Mouse (Mus musculus) fat pad, adult 2 months (tissue): ENCODE results near the gene Cldn19.

ENCODE experiments used
- DNase-seq: peaks from one replicate; pipeline ENCODE4 v3.0.0-alpha.2; 2011; ENCODE audit warnings: low read depth, low spot score; ENCODE audit errors: extremely low read depth

Gene Cldn19

DNA sequence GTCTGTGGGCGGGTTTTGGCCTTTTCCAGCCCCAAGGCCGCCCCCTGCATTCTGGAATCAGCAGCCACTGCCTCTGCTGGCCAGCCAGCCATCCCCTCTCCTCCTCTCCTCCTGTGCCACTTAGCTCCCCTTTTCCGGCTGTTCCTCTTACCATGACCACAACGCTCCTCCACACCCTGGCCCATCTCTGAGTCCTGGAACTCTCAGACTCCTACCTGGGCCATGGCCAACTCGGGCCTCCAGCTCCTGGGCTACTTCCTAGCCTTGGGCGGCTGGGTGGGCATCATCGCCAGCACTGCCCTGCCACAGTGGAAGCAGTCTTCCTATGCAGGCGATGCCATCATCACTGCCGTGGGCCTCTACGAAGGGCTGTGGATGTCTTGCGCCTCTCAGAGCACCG is at the start of gene Cldn19:
Cldn19 (plus strand) TSS at position 64 of the 400 bp plus-strand sequence.
- DNase-seq, result no peak

DNA sequence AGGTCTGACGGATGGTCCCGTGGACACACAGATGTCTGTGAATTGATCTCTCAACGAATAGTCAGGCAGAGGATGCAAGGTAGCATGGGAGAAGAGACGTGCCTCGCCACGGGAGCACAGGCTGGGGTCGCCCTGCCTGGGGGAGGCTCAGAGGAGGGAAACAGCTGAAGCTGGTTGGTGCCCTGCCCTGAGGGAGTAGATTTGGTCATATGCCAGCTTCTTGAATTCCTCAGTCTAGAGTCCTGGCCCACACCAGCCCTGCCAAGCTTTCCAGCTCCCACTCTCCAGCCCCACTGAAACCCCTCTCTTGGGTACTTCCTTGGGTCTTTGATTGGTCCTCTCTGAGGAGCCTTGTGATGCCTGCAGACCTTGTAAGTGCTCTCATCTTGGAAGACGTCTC is 38.5 kb upstream of the Cldn19 start:
- DNase-seq, result no peak

DNA sequence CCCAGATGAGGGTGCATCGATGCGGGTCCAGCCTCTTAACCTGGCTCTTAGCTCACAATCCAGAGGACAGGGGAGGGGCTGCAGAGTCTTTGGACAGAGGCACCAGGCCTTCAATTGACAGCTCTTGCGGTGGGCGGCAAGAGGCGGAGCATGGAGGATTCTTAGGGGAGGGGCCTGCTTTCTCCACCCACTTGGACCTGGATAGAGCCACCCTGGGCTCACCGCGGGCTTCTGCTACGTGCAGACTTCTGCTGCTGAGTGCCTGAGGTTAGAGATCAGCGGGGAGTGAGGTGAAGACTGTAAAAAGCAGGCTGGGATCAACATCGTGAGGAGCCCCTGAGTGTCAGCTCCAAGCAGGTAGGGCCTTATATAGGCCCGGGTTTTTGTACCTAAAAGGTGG is 37.0 kb upstream of the Cldn19 start, which contains the start of gene Tmem269:
Tmem269 (minus strand) TSS at position 49 of the 400 bp plus-strand sequence.
- DNase-seq, result no peak

DNA sequence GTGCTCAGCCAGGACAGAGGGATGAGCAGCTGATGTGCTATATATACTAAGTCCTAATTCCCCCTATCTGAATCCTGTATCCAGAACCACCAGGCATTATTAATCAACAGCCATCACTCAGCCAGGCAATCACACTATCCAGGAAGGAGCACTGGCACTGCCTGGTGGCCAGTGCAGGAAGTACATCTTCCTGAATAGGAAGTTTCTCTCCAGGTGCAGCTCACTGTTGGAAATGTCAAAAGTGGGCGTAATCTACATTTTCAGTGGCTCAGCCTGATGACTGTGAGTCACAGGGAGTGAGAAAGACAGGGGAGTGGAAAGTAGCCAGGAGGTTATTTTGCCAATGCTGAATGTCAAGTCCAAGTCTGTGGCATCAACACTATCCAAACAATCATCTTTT is 31.5 kb upstream of the Cldn19 start:
- DNase-seq, result no peak

DNA sequence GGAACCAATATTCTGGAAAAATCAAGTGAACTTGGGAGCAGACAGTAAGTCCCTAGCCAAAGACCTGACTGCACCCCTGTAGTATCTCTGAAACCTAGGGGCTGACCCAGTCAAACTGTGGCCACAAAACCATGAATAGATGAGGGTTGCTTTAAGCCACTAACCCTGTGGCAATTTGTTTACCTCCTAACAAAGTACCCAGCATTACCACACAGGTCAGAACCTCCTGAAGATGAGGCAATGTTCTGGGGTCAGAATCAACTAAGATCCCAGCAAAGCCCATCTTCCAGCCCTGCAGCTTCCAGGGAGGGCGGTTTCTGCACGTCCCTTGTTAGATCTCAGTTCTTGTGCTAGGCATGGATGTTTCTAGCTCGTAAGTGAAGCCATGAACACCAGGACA is 30.7 kb upstream of the Cldn19 start:
- no peak for DNase-seq

DNA sequence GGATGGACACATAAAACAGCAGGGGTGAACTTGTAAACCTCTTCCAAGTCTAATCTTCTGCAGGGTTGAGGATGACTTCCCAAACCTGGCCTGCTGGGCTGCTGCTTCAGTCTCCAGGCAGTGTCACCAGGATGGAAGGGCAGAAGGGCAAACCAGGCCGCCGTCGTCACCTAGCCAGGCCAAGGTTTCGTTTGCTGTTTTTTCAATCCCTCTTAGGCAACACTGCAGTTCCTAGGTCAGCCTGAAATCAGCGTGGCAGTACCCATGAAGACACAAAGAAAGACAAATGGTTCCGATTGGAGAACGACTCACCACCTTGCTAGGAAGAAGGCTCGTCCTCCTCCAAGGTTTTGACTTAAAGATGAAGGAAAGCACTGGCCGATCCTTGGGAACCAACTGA is 29.5 kb upstream of the Cldn19 start:
- DNase-seq, result no peak

DNA sequence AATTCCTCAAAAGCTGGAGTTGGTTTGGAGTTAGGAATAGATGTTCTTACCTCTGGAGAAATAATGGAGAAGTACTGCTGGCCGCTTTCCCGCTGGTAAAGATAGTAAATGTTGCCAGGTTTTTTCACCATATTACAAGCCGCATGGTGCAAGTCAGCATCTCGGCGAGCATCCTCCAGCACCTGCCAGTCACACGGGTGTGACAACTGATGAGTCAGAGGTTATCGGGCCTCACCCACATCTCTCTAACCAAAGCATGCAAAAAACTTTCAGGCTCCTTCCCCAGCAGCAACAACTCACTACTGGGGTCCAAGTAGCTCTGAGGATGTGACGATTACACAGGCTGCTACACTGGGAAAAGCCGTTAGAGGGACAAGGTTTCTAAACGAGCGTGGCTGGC is 28.5 kb upstream of the Cldn19 start:
- DNase-seq, result no peak

DNA sequence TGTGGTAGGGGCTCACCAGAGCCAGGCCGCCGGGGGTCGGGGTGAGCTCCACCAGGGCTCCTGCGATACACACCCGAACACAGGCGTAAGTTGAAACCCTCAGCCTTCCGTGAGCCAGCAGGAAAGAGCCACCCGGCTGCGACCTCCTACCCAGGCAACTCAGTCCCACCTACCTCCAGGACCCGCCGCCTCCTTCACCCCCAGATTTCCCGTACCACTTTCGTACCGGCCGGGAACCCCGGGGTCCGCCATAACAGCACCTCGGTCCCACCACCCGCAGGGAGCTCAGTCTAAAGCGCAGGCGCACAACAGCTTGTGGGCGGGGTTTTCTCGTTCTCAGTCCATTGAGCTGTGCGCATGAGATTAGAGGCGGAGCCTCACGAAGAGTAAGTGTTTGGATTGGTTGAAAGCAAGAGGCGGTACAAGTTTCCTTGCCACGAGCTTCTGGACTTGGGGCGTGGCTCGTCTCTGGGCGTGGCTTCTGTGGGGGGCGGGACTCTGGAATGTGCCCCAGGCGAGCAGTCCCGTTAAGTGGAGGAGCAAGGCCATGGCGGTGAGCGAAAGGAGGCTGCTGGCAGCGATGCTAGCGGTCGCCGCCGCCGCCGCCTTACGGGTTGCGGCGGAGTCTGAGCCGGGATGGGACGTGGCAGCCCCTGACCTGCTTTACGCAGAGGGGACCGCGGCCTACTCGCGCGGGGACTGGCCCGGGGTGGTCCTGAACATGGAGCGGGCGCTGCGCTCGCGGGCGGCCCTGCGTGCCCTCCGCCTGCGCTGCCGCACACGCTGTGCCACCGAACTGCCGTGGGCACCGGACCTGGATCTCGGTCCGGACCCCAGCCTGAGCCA is 22.6 kb upstream of the Cldn19 start, which contains the start of the genes AU022252 and P3h1:
AU022252 (minus strand) TSS at position 303 of the 846 bp plus-strand sequence.
P3h1 (plus strand) TSS at position 506 of the 846 bp plus-strand sequence.
- peak; percentile 83 for DNase-seq

DNA sequence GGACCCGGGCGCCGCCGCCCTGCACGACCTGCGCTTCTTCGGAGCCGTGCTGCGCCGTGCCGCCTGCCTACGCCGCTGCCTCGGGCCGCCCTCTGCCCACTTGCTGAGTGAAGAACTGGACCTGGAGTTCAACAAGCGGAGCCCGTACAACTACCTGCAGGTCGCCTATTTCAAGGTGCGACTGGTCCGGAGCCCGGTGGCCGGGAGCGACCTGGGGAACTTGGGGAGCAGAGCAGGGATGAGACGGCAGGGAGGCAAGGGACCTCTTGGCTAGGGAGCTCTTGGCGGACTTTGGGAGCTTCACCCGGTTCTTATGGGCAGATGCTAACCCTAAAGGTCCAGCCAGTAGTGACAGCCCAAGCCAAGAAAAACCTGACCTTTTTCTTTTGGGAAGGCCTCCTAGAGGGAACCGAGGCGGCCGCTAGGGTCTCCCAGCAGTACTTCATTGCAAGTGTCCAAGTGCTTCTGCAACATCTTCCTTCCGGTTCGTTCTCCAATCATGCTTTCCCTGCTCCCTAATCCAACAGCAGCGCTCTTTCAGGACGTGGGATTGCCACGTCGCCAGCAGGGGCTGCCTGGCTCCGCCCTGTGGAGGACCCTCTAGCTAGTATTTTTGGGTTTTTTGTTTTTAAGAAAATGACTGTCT is 21.8 kb upstream of the Cldn19 start:
- no peak for DNase-seq

DNA sequence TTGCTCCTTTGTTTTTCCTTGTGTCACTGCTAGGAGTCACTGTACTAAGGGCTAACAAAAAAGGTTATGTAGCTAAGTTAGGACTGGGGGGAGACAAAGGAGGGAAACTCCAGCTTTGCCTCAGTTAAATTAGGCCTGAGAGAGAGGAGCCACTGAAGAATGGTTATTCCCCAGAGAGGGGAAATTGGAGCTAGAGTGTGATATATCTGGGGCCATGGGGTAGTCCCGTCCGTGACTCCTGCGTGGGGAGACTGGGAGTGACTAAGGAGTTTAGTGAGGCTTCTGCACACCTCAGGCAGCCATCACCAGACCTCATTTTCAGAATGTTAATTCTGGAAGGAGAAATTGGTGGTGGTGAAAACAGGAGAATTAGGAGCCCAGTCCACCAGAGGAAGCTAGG is 20.9 kb upstream of the Cldn19 start:
- DNase-seq, result no peak

DNA sequence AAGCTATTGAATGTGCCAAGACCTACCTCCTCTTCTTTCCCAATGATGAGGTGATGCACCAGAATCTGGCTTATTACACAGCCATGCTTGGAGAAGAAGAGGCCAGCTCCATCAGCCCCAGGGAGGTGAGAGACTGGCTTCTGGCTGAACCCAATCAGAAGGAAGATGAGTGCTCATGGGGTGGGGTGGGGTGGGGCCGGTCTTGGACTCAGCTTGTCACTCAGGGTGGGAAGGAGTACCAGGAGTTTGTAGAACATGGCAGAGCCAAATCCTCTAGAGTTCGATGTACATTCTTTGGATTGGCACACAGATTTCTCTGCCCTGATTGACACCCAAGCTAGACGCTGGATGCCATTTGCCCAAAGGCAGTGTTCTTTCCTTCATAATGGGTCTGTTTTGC is 16.6 kb upstream of the Cldn19 start:
- DNase-seq, result no peak

DNA sequence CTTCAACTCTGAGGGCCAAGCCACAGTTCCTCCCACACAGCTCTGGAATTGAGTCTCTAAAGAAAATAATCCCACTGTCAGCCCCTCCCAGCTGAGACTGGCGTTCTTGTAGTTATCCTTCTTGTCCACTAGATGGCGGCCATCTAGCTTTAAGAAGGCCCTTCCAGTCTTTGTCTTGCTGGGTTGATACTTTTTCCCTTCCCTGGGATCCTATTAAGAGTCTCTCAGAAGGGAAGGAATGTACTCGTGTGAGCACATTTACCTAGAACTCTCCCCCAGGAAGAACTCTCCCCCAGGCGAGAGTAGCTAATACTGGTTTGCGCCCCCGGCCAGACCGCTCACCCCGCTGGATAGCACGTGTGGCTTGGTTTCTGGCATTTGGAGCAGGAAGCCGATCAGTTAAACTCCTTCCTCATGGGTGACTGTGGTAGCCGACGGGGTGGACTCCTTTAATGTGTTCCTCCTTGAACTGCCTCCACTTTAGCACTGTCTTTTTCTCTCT is 16.0 kb upstream of the Cldn19 start:
- DNase-seq, result no peak

DNA sequence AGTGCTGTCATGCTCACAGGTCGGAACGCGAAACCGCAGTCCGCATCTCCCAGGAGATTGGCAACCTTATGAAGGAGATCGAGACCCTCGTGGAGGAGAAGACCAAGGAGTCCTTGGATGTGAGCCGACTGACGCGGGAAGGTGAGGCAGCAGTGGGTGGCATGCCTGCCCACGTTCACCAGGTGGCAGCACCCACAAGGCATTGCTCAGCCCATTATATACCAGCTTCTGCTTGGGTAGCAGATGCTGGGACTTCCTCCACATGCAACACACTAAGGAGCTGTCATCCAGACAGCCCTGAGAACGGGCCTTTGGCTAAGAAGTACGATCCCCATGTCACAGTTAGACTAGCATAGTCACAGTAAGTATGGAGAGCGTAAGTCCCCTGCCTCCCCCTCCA is 13.6 kb upstream of the Cldn19 start:
- no peak for DNase-seq

DNA sequence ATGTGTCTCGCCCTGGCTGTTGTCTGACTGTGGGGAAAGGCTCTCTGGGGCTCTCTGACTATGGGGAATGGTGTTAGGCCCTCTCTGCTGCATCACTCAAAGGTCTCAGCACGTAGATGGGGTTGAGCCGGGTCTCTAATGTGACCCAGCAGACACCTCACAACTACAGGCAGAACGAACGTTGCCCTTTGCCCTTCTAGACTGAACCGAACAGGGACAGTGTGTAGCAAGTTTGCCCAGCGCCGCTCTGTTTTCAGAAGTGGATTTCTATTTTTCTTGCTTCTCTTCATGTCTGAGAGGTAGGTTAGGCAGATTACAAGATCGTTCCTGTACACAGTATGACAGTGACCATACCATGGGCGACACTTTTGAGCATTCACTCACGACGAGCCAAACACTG is 12.6 kb upstream of the Cldn19 start:
- DNase-seq, result no peak

DNA sequence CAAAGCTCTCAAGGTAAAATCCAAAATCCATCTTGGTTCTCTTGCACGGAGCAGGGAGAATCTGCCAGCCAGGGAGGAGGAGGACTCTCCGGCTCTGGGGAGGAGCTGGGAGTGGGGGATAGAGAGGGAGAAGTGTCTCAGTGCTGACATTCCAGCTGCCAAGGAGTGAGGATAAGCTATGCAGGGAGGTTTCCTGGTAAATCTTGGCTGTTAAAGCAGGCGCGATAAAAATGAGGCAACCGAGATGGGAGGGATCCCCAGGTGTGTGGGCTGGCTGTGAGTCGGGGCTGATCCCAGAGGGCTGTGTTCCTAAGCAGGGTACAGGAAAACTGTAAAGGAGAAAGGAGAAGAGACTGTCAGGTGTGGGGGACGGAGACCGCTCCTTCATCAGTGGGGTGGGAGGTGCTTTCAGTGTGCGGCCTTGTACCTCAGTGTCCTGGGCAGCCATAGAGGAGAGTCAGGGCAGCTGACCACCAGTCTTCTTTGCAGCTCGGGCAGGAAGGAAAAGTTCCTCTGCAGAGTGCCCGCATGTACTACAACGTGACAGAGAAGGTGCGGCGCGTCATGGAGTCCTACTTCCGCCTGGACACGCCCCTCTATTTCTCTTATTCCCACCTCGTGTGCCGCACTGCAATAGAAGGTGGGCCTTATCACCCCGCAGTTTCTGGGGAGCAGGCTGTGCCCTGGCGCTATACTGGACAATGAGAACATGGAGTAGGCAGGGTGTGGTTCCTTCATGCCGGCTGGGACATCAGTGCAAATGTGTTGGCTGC is 10.6 kb upstream of the Cldn19 start:
- no peak for DNase-seq

DNA sequence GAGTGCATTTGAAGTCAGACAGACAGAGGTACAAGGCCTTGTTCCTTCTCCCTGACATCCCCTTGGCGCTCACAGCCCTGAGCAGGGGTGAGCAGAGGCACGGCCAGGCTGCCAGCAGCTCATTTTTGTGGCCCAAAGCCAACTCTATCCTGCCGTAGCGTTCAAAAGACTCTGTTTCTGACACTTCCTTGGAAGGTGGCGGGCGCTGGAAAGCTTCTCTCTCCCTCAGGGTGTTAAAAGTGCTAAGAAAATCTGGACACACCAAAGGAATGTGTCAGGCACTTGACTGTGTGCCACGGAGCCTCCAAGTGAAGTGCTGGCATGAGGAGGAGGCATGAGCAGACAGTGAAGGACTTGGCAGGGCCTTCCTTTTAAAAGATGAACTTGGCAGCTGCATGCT is 9.7 kb upstream of the Cldn19 start:
- DNase-seq, result peak; percentile 89

DNA sequence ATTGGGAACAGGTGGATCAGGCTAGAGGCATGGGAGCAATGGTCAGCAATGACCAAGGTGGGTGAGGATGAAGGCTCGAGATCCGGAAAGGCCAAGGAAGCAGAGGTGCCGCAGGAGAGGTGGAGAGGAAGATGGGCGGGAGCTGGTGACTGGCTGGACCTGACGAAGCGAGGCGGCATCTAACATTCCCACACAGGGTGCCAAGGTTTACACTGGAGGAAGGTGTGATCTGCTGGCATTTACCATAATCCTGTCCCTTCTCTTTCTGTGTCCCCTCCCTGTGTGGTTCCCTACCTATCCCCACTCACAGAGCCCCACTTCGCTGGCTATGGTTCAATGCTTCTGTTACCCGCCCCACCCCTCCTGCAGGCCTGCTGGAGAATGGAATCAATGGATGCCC is 9.3 kb upstream of the Cldn19 start:
- DNase-seq, result no peak

DNA sequence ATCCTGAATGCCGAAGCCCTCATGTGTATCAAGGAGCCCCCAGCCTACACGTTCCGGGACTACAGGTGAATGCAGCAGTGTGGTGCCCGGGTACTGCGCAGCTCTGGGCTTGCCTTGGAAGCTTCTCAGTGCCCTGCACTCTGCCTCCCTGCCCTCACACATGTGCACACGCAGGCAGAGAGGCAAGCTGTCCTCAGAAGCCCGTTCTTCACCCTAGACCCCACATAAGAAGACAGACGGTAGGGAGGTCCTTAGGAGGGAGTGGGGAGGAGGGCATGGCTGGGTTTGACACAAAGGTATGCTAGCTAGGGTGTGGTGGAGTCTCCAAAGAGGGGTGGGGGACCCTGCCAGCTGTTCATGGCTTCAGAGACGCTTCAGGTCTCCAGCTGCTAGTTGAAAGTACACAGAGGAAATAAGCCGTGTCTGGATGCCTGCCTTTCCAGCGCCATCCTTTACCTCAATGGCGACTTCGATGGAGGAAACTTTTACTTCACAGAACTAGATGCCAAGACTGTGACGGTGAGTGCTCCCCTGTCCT is 8.5 kb upstream of the Cldn19 start:
- DNase-seq, result no peak

DNA sequence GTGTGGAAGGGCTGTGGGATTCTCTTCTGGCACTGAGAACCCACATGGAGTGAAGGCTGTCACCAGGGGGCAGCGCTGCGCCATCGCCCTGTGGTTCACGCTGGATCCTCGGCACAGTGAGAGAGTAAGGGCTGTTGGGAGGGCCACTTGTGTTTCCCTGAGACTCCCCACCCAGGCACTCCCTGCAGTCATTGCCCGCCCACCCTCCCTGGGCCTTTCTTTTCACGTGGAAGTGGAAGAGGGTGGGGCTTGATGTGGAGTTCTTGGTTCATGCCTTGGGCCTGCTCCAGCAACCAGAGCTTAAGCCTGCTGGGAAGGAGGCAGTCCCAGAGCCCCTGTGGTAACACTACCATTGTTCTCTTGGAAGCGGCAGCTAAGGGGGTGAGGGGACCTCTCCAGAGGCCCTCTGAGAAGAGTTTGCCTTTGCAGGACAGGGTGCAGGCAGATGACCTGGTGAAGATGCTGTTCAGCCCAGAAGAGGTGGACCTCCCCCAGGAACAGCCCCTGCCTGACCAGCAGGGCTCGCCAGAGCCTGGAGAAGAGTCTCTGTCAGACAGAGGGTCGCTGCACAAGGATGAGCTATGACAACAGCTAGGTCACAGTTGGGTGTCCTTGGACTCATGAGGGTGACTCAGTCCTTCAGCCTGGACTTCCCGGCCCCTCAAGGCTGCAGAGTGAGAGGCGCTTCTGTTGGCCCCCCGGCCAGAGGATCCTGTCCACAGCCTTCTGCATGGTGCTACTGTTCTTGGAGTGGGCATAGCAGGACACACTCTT is 7.6 kb upstream of the Cldn19 start:
- DNase-seq, result no peak

DNA sequence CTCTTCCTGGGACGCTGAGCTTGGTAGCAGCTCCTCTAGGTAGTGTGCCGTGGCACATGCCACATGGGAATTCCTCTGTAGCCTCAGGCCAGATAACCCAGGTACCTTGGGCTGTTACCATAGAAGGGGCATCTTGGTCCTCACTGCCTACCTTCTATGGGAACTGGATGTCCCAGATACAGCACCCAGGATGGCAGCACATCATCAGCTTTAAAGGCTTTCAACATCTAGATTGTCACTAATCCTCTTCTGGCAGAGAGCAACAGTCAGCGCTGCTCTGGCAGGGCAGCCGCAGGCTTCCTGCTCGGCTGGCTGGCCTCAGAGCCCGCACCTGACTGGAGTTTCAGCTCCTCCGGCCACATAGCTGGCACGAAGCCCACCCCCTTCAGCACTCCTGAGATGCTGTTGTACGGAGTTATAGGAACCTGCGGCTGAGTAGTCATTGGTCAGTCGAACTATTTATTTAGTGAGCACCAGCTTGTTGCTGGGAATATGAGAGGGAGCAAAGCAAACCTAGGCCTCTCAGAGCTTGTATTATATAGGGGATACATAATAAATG is 6.7 kb upstream of the Cldn19 start:
- peak; percentile 52 for DNase-seq
